Mouse (Mus musculus) large intestine, adult 2 months (tissue): Measurements from ENCODE around the gene Ndufa12. TPM values are rescaled to one million over a fixed set of nuclear protein-coding genes. Genes with fewer than 3 reads are reported as not detected.

Source experiments
- DNase-seq: peaks from one replicate; pipeline ENCODE4 v3.0.0-alpha.2; 2012; ENCODE audit warnings: low read depth, low spot score
- WGBS: fragments of 180-500 bp; shearing (Covaris S2); methylation state at CpG from one replicate; pipeline ENCODE4 v1.1.7; 2018; 5-methylcytosine and 5-hydroxymethylcytosine counted together
- polyA plus RNA-seq: library from polyadenylated mRNA; depleted of rRNA; stranded (reverse); fragments of >200 nt; gene quantifications from 2 replicates; pipeline ENCODE4 v1.2.3, GENCODE M21; 2012

Ndufa12 gene
- polyA plus RNA-seq, 1 experiment: 100 TPM

DNA sequence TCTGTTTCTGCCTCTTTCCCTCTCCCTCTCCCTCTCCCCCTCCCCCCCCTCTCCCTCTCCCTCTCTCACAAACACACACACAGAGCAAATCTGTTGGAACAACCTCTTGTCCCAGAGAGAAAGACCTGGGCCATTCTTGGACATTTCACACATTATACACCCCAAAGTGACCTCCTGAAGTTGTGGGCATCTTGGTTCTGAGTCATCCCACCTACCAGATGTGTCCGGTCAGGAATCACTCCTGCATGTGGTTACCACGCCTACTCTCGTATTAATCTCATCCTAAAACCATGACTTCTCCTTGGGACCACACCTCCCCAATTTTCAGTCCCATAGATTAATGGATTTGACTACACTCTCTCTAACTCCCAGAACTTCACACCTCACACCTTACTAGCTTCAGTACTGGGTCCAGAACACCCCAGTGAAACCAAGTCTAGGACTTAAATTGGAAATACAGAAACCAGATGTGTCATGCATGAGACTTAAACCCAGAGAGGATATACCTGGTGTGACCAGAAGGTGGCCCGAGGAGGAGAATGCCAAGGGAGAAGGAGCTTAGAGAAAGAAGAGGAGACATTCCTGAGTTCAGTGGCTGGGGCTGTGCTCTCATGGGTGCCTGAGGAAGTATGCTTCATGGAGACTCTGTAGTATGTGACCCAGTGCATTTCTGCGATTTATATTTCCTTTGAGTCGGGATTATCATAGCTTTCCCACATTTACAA is 26.7 kb downstream of the Ndufa12 start:
- DNase-seq: no peak
- 82% methylated on average over 6 of the region's 6 CpGs for WGBS

DNA sequence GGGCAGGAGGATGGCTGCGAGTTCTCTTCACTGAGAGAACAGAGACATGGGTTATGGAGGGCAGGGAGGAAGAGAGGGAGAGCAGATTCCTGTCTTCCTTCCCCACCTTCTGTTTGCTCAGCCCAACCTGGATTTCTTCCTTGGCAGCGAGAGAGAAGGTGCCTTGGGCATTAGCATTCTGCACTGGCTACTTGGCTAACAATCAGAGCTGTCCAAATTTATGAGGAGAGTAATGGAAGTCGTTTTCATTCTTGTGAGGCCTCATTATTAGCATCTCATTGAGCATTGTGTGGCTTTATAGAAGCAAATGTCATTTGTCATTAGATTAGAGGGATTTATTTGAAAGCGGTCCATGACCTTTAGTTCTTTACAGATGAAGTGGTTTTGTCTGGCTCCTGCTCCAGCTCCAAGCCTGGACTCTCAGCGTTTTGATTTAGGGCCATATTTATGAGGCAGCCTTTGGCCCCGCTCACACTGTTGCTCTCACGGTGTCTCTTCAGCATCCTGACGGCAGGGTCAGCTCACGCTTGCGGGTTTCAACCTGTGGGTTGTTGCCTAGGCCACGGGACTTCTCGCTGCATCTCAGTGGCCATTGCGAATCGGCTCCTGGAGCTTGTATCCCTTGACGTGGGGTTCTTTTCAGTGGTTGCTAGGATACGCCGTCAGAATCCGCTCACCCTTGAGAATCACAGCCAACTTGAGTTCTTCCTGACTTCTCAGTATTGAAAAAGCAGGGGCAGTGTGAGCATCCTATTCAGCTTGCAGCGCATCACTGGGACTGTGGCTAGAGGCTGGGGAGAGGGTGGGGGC is 31.9 kb downstream of the Ndufa12 start:
- no peak for DNase-seq
- 53% methylated on average over 19 of the region's 19 CpGs for WGBS

DNA sequence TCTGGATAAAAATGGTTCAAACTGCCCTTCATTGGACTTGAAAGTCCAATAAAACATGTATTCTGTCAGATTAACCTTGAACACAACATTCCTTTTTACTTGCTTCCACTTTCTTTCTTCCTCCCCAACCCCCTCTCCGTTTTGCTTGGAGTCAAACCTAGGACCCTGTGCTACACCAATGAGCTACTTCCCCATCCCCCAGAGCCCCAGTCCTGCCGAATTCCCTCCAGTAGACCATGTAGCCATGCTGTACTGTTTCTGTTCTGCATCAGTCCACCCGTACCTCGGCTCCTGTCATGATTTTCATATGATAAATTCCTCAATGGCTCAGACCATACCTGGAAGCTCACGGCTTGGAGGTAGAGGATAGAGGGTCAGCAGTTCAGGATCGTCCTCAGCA is 32.5 kb downstream of the Ndufa12 start:
- DNase-seq: no peak
- WGBS: 79% methylated on average over 6 of the region's 6 CpGs

DNA sequence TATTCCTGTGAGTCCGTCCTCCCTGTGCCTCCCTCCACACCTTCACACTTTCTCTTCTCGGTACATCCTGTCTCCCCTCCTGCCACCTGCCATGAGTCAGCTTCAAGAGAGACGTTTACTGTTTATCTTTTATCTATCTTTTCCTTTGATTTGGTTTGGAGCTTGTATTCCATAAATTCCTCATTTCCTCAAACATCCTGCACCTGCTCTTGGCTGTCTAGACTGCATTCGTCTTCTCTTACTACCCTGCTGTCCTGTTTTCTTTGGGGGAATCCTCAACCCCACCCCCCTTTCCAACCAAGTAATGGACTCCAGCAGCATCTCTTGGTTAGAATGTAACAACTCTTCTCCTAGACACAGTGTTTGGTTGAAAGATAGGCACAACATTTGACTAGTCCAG is 36.7 kb downstream of the Ndufa12 start:
- WGBS: 10% methylated on average over 4 of the region's 4 CpGs

DNA sequence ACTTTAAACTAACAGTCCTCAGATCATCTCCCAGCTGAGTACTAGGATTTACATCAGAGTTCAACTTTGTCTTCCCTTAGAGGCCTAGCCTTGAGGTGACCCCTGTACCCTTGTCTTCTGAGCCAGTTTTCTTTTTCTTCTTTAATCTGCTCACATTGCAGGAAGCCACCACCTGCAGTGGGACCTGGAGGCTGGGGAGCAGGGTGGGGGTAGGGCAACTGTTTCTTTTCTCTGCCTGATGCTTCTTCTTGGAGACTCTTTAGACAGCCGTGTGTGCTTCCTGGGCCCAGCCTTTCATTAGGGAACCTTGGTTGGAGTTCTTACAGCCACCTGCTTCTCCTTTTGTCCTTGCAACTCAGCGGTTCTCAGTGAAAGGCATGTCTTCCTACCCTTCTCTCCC is 42.8 kb downstream of the Ndufa12 start:
- no peak for DNase-seq
- 65% methylated on average over 2 of the region's 2 CpGs for WGBS

More for the DNA sequence above, 36.7 kb downstream of the Ndufa12 start:
- DNase-seq: no peak

DNA sequence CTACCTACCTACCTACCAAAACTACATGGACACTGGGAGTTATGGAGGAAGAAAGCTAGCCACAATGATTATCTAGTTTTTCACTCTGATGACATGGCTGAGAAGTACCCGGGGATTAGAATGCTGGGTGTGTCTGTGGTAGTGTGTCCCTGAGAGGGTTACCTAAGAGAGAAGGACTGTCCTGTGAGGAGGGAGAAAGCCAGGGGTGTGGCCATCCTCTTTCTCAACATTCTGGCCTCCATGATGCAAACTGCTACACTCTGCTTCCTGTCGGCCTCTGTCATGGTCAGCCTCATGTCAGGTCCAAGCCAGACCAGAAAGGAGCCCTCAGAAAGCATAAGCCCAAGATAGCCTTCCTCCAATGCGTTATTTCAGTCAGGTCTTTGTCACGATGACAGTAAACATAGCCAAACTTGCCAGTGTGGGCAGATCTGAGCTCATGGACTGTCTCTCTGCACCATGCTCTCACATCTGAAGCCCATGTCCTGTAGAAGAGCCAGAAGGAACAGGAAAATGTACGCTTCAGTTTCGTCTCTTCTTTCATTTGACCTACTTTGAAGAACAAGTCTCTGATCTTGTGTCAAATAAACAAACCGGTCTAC is 49.3 kb downstream of the Ndufa12 start:
- no peak for DNase-seq
- WGBS: 75% methylated on average over 7 of the region's 7 CpGs

DNA sequence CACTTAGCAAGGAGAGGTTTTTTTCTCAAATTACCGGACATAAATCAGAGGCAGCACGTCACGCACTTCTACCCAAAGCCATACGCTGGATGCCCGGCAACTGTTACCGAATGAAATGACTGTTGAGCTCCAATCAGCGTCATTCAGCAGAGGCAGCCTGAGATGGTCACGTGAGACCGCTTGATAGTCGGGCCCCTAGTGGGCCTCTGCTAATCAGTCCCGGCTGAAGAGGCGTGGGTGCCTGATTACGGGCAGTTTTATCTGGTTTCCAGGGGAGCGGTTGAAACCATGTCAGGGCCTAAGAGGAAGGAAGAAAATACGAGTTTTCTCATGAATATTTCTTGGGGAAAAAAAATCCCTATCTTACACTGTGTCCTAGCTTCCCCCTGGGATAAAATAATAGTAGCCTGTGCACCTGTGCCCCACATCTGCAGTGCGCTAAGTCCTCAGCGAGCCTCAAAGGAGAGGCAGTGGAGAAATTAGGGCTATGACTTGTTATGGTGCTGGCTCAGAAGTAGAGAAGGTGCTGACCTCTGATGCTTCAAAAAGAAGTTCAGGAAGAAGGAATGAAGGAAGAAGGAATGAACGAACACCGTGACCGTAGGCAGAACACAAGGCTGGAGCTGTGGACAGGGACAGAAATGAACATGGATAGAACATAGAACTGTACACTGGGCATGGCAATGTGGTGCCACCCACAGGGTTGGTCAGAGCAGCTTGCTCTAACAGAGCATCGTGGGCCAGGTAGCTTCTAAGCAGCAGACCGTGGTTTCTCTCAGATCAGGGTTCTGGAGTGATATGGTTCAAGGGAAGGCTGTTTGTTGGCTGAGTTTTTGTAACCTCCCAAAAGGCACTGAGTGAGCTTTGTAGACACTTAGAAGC is 51.3 kb downstream of the Ndufa12 start:
- 47% methylated on average over 22 of the region's 22 CpGs for WGBS
- DNase-seq: no peak

DNA sequence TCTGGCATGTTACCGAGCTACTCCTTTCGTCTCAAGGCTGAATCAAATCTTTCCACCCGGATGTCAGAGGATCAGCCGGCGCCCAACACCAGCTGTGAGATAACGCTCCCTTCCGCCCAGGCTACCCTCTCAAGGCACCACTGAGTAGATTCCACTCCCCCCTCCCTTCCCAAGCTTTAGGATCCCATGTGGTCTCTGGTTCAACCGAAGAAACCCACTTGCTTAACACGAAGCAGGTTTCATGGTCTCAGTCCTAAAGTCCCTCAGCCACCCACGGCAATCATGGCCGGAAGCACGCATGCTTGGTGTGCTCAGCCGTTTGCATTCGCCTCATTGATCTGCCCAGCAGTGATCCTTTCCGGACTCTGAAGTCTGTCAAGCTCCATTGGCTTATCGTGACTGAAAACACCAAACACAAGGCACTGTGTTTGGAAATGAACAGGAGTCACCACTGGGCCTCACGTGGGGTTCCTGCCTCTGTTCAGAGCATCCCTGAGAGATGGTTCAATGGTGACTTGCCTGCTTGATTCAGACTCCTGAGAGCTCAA is 54.8 kb downstream of the Ndufa12 start:
- no peak for DNase-seq
- 84% methylated on average over 17 of the region's 17 CpGs for WGBS

DNA sequence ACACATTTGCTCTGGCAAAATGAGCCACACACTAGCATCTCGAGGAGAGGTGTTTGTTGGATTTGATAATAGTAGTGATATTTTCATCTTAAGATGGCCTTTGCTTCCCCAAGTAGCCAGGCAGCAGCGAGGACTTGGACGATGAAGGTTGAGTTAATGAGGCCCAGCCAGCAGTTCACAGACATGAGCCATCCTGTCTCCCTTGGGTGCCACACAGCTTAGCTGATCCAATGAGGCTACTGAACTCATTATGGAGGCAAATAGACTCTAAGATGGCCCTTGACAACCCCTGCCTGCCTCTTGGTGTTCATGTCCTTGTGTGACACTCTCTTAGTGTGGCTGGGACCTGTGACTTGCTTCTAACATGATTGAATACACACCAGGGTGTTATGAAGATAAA is 56.2 kb downstream of the Ndufa12 start:
- 45% methylated on average over 3 of the region's 3 CpGs for WGBS
- no peak for DNase-seq

DNA sequence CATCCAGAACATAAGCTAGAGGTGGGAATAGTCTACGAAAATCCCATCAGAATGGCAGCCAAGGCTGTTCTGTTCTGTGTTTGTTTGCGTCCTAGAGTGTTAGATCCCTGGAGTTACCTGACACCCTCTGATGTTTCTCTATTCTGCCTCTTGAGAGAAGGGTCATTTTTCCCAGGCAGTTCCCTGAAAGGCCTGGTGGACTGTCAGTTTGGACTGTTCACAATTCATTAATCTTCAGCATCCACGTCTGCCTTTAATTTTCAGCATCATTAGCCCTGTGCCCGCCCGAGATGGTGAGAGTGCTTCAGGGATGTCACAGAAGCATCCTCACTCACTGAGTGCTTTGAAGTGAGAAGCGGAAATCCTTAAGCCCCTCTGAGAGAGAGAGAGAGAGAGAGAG is 57.2 kb downstream of the Ndufa12 start:
- WGBS: 62% methylated on average over 6 of the region's 6 CpGs
- DNase-seq: no peak

DNA sequence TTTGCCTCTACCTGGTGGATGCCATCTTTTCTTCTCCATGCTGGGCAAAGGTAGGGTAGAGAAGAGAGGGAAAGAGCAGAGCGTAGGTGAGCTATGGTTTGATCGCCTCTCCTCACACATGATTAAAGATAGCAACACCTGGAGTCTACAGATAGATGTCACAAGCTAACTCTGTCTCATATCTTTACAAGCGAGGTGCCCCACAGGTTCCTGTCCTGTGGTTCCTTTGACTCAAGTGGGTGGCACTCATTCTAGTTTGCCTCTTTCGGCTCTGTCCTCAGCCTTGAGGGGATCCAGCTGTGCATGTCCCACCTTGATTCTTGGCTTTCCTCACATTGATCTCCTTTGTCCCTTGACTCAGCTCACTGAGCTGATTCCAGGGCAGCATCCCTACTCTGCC is 58.0 kb downstream of the Ndufa12 start:
- WGBS: 90% methylated on average over 4 of the region's 4 CpGs

DNA sequence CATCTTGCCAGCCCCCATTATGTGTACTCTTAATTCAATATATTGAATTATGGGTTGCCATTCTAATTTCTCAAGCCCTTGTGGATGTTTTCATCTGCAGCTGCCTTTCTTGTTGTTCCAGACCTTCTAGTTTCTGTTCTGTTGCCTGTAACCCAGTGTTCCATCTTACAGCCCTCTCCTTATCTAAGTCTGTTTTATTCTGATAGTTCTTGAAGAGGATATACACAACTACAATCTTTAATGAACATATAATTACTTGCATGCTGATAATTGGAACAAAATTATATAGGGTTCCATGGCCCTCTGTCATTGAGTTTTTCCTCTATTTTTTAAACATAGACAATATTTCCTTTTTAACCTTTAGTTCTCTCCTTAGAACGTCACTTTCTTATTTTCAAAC is 62.0 kb downstream of the Ndufa12 start:
- 59% methylated on average over 1 of the region's 1 CpGs for WGBS

More for the DNA sequence above, 58.0 kb downstream of the Ndufa12 start:
- no peak for DNase-seq

DNA sequence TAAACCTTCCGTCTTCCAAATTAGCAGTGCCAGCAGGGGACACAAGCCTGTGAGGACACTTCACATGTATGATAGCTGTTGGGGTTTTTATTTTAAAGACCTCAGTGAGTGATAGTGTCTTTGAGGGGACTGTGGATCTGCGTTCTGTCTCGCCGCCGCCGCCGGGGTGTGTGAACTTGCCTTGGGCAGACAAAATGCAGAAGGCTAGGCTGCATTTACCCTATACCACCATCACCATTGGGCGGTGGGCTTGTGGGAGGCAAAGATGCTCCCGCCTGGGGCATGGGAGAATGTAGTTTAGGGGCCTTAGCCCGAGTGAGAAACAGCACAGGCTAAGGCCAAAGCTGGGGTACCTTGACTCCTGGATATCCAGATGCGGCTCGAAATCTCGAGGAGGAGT is 64.1 kb downstream of the Ndufa12 start:
- no peak for DNase-seq
- 90% methylated on average over 13 of the region's 13 CpGs for WGBS

More for the DNA sequence above, 62.0 kb downstream of the Ndufa12 start:
- DNase-seq: no peak

DNA sequence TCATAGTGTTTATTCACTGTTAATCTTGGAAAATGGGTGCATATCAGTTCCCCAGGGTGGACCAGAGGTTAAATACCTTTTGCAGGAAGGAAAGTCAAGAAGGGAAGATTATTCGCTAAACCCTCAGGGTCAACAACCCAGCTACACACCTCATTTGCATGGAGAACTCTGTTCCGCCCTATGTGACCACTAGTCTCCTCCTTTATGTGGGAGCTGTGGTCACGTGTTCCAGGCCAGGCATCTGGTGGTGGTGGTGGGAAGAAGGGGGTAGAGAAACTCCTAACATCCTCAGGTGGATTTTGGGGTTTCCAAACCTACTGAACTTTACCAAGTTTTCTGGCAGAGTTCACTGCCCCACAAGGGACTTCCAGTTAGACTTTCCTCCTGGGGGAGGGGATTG is 64.7 kb downstream of the Ndufa12 start:
- no peak for DNase-seq
- WGBS: 57% methylated on average over 3 of the region's 3 CpGs

DNA sequence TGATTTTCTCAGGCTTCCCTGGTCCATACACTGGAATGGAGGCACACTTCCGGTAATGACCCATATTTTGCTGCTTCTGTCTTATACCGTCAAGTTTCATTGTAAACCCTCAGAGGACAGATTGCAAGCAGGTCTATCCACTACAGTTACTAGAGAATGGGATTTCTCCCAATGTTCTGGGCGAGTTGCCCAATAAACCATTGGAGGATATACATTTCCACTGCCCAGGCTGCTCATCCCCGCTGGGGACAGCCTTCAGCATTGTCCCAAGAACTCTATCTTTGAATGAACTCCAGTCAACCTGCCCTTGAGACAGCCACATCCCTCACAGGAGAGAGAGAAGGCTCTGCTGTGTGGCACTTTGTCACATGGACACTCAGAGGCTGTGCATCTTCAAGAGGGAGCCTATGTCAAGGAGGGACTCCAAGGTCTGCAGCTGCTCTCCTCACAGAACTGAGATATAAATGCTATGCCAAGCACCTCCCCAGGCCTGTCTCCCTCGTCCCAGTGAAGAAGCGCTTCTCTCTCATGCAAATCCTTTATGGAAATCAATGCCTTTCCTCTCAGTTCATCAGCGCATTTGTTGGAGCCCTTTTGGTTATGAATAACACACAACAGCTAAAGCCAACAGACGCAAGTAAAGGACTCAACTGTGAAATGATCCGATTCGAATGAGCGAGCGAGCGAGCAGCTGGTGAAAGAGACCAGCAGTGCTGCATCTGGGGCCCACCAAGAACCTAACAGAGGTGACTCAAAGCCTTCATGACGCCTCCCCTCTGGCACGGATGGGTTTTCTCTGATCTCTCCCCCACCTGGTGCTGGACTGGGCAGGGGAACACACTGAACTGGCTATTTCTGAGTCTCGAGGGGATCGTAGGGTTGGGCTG is 67.4 kb downstream of the Ndufa12 start:
- no peak for DNase-seq
- 70% methylated on average over 17 of the region's 17 CpGs for WGBS
